9 mouse cellular contexts compared by ENCODE assay signal in genomic region chr6:29397575-29397974, GRCm38 (mm10). TPM values are rescaled to one million over a fixed set of nuclear protein-coding genes. Genes with fewer than 3 reads are reported as not detected.
DNase-seq lines count a peak whose midpoint lies in the region; ATAC-seq and TF ChIP-seq lines count a peak whose summit lies in the region.
"Had no signal": no experiment of that assay in that cellular context is flagged by ENCODE, and none has a peak within 500 bp of the region (broad histone marks: within the 10 kb centered on the region; RNA-seq: fewer than 3 reads in every experiment).

No protein-coding gene starts in this region.

- TF ChIP-seq CTCF in brain, embryonic 14.5 days (IDR thresholded peaks at IDR 0.05; ENCODE audit: borderline replicate concordance, extremely low read depth, insufficient read depth, insufficient read length), result no peak

- 6% methylated on average over 6 of the region's 6 CpGs for WGBS in heart, embryonic 13.5 days
- WGBS in forebrain, embryonic 11.5 days, result 7% methylated on average over 6 of the region's 6 CpGs
- WGBS in neural tube, embryonic 11.5 days, result 8% methylated on average over 6 of the region's 6 CpGs

- peak overlapping the region; percentile 87 for H3K4me2 ChIP-seq in heart, embryonic 13.5 days
- peak overlapping the region; percentile 92 for H3K4me2 ChIP-seq in forebrain, embryonic 11.5 days (ENCODE audit: low read depth, low read length, severe bottlenecking)
- H3K4me2 ChIP-seq in neural tube, embryonic 11.5 days (ENCODE audit: low read depth), result peak overlapping the region; percentile 87

- peaks cover 31% of the 10 kb centered on the region for H3K4me1 ChIP-seq in heart, embryonic 13.5 days
- peaks cover 8% of the 10 kb centered on the region; the same call in 1 of the 2 replicates for H3K4me1 ChIP-seq in forebrain, embryonic 11.5 days (replicated peaks; ENCODE audit: control insufficient read depth, insufficient read depth, low read length)
- peaks cover 4% of the 10 kb centered on the region; the same call in 1 of the 2 replicates for H3K4me1 ChIP-seq in neural tube, embryonic 11.5 days (ENCODE audit: control insufficient read depth, insufficient read depth, low read length)

- peaks cover 11% of the 10 kb centered on the region; the same call in 1 of the 2 replicates for H3K36me3 ChIP-seq in heart, embryonic 13.5 days
- H3K36me3 ChIP-seq in forebrain, embryonic 11.5 days (ENCODE audit: control insufficient read depth, insufficient read depth, low read length), result no peaks in the 10 kb centered on the region
- no peaks in the 10 kb centered on the region for H3K36me3 ChIP-seq in neural tube, embryonic 11.5 days (ENCODE audit: control insufficient read depth, insufficient read depth, low read length)
- H3K36me3 ChIP-seq: liver, embryonic 15.5 days had no signal

- H3K9me3 ChIP-seq in heart, embryonic 13.5 days, result no peaks in the 10 kb centered on the region
- H3K9me3 ChIP-seq in forebrain, embryonic 11.5 days (ENCODE audit: control insufficient read depth, low read length), result no peaks in the 10 kb centered on the region
- no peaks in the 10 kb centered on the region for H3K9me3 ChIP-seq in neural tube, embryonic 11.5 days (ENCODE audit: control insufficient read depth, low read length)
- H3K9me3 ChIP-seq: liver, embryonic 15.5 days had no signal

- peak overlapping the region; percentile 77 for H3K27ac ChIP-seq in heart, embryonic 13.5 days (replicated peaks)
- no peak overlapping the region for H3K27ac ChIP-seq in forebrain, embryonic 11.5 days (ENCODE audit: low read depth, low read length)
- no peak overlapping the region for H3K27ac ChIP-seq in neural tube, embryonic 11.5 days (ENCODE audit: low read depth, low read length)
- H3K27ac ChIP-seq: liver, embryonic 15.5 days had no signal

- peaks cover 61% of the 10 kb centered on the region for H3K27me3 ChIP-seq in heart, embryonic 13.5 days (replicated peaks)
- peaks cover 3% of the 10 kb centered on the region; the same call in 1 of the 2 replicates for H3K27me3 ChIP-seq in forebrain, embryonic 11.5 days (ENCODE audit: control insufficient read depth, insufficient read depth, low read length)
- H3K27me3 ChIP-seq in neural tube, embryonic 11.5 days (ENCODE audit: control insufficient read depth, insufficient read depth, low read length), result peaks cover 6% of the 10 kb centered on the region; the same call in 1 of the 2 replicates

- H3K4me3 ChIP-seq in heart, embryonic 13.5 days, result peak overlapping the region; percentile 76
- peak overlapping the region; percentile 59 for H3K4me3 ChIP-seq in forebrain, embryonic 11.5 days (ENCODE audit: low read depth, low read length)
- peak overlapping the region; percentile 69 for H3K4me3 ChIP-seq in neural tube, embryonic 11.5 days (ENCODE audit: low read depth, low read length)
- H3K4me3 ChIP-seq: liver, embryonic 15.5 days had no signal

- H3K9ac ChIP-seq in heart, embryonic 13.5 days, result peak overlapping the region; percentile 89
- H3K9ac ChIP-seq in forebrain, embryonic 11.5 days (ENCODE audit: low read length), result peak overlapping the region; percentile 70; the same call in 1 of the 2 replicates
- peak overlapping the region; percentile 77 for H3K9ac ChIP-seq in neural tube, embryonic 11.5 days (ENCODE audit: low read length)
- H3K9ac ChIP-seq: liver, embryonic 15.5 days had no signal

- DNase-seq in heart, adult 9 months (ENCODE audit: low spot score in 2 of 2), result no peak
- DNase-seq in brain, embryonic 14.5 days (ENCODE audit: low read depth), result peak; percentile 91
- peak; percentile 62 for DNase-seq in forebrain, embryonic 11.5 days (ENCODE audit: low spot score)
- DNase-seq in layer of hippocampus, postnatal 10 days (ENCODE audit: low spot score in 2 of 2), result peak; percentile 62 to 73
- DNase-seq in neural tube, embryonic 11.5 days (ENCODE audit: low spot score), result no peak
- DNase-seq in gastrocnemius, postnatal 4 days (ENCODE audit: low spot score in 2 of 2), result no peak
- no peak for DNase-seq in ovary, postnatal 36 days (ENCODE audit: low spot score)

- TF ChIP-seq POLR2A in brain, embryonic 14.5 days (IDR thresholded peaks at IDR 0.05; ENCODE audit: borderline replicate concordance, extremely low read depth, insufficient read depth, insufficient read length, poor library complexity, severe bottlenecking), result no peak

- no peak for ATAC-seq in heart, embryonic 13.5 days (ENCODE audit: extremely low read depth, insufficient number of reproducible peaks, low FRiP score, low TSS enrichment)
- peak; percentile 56 for ATAC-seq in forebrain, embryonic 11.5 days (replicated peaks; ENCODE audit: low FRiP score)
- ATAC-seq in neural tube, embryonic 11.5 days (ENCODE audit: insufficient read depth, low FRiP score, low TSS enrichment), result no peak

RNA-seq across cellular contexts. Expression of gene Ccdc136, which starts 1.5 kb away (rescaled TPM):
- 24.0 and 27.6 TPM in 2 replicates for polyA plus RNA-seq in heart, embryonic 13.5 days (2015; fragmentation: Nextera tagmentation; extraction: Ambion mirVana)
- 44.5 and 46.7 TPM in 2 replicates for polyA plus RNA-seq in brain, embryonic 14.5 days (2012; rRNA removed)
- 25.7 and 26.7 TPM in 2 replicates for polyA plus RNA-seq in forebrain, embryonic 11.5 days (2014; fragmentation: Nextera tagmentation; extraction: Ambion mirVana)
- 10 to 100 TPM; 60.7 to 66.7 TPM for total RNA-seq in layer of hippocampus, postnatal 10 days (2021)
- polyA plus RNA-seq in neural tube, embryonic 11.5 days (2014; fragmentation: Nextera tagmentation; extraction: Ambion mirVana), result 36.8 and 40.1 TPM in 2 replicates
- 10 to 100 TPM; 20.1 to 28.9 TPM for total RNA-seq in gastrocnemius, postnatal 4 days (2021)

RNA-seq across cellular contexts. Expression of gene Opn1sw, which starts 9.3 kb away (rescaled TPM):
- polyA plus RNA-seq in heart, embryonic 13.5 days (2015; fragmentation: Nextera tagmentation; extraction: Ambion mirVana), result 0.51 and 0.55 TPM in 2 replicates
- 0.11 and 0.32 TPM in 2 replicates for polyA plus RNA-seq in brain, embryonic 14.5 days (2012; rRNA removed)
- 0.31 and 0.43 TPM in 2 replicates for polyA plus RNA-seq in forebrain, embryonic 11.5 days (2014; fragmentation: Nextera tagmentation; extraction: Ambion mirVana)
- 1 to 10 TPM in 1 of 2 experiments, under 1 TPM in 1; 0.54 to 1.1 TPM for total RNA-seq in layer of hippocampus, postnatal 10 days (2021)
- polyA plus RNA-seq in neural tube, embryonic 11.5 days (2014; fragmentation: Nextera tagmentation; extraction: Ambion mirVana), result 0.15 and 0.20 TPM in 2 replicates
- total RNA-seq in gastrocnemius, postnatal 4 days (2021), result under 1 TPM; 0.44 to 0.98 TPM

RNA-seq across cellular contexts. Expression of gene Flnc, which starts 35.5 kb away (rescaled TPM):
- 40.6 and 42.5 TPM in 2 replicates for polyA plus RNA-seq in heart, embryonic 13.5 days (2015; fragmentation: Nextera tagmentation; extraction: Ambion mirVana)
- polyA plus RNA-seq in brain, embryonic 14.5 days (2012; rRNA removed), result 3.2 and 9.7 TPM in 2 replicates
- polyA plus RNA-seq in forebrain, embryonic 11.5 days (2014; fragmentation: Nextera tagmentation; extraction: Ambion mirVana), result 2.4 and 2.6 TPM in 2 replicates
- total RNA-seq in layer of hippocampus, postnatal 10 days (2021), result 1 to 10 TPM; 4.0 to 4.4 TPM
- polyA plus RNA-seq in neural tube, embryonic 11.5 days (2014; fragmentation: Nextera tagmentation; extraction: Ambion mirVana), result 4.6 and 5.8 TPM in 2 replicates
- 100 to 1,000 TPM; 491 to 520 TPM for total RNA-seq in gastrocnemius, postnatal 4 days (2021)

RNA-seq across cellular contexts. Expression of gene Calu, which starts 49.7 kb away (rescaled TPM):
- 409 and 427 TPM in 2 replicates for polyA plus RNA-seq in heart, embryonic 13.5 days (2015; fragmentation: Nextera tagmentation; extraction: Ambion mirVana)
- polyA plus RNA-seq in brain, embryonic 14.5 days (2012; rRNA removed), result 98.1 and 118 TPM in 2 replicates
- polyA plus RNA-seq in forebrain, embryonic 11.5 days (2014; fragmentation: Nextera tagmentation; extraction: Ambion mirVana), result 240 and 242 TPM in 2 replicates
- total RNA-seq in layer of hippocampus, postnatal 10 days (2021), result 100 to 1,000 TPM; 105 to 109 TPM
- polyA plus RNA-seq in neural tube, embryonic 11.5 days (2014; fragmentation: Nextera tagmentation; extraction: Ambion mirVana), result 289 and 291 TPM in 2 replicates
- total RNA-seq in gastrocnemius, postnatal 4 days (2021), result 100 to 1,000 TPM; 266 to 268 TPM

Comparison
In these comparisons a context has a peak if more than half of its experiments do, and no peak if none do; other contexts are left out.
1. DNase-seq: peak in brain, embryonic 14.5 days (single experiment), forebrain, embryonic 11.5 days (single experiment) and layer of hippocampus, postnatal 10 days (2 of 2); none in heart, adult 9 months (0 of 2), neural tube, embryonic 11.5 days (single experiment), gastrocnemius, postnatal 4 days (0 of 2) and ovary, postnatal 36 days (single experiment).
2. Peak in every context shown above with its lines, with median percentiles within 50 percentile points of each other: H3K4me2 ChIP-seq, H3K4me3 ChIP-seq and H3K9ac ChIP-seq.